8 mouse cellular contexts compared by ENCODE assay signal in the genomic region with DNA sequence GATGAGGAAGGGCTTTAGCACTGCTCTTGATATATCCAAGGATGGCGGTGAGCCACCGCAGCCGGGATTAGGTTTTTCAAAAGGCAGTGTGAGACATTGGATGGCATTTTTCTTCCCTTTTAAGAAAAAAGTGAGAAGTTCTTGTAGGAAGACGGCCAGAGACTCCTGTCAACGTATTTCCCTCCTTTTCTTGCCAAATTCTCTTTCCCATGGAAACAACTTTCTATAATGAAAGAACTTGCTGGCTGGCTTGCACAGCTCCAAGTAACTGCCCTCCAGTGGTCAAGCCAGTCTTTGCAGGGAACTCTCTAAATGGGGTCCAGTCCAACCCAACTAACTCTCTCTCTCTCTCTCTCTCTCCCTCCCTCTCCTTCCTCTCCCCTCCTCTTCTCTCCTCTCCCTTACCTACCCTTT. TPM values are rescaled to one million over a fixed set of nuclear protein-coding genes. Genes with fewer than 3 reads are reported as not detected.
DNase-seq lines count a peak whose midpoint lies in the region; ATAC-seq and TF ChIP-seq lines count a peak whose summit lies in the region.
"Had no signal": no experiment of that assay in that cellular context is flagged by ENCODE, and none has a peak within 500 bp of the region (broad histone marks: within the 10 kb centered on the region; RNA-seq: fewer than 3 reads in every experiment).

No protein-coding gene starts in this region.

- intact Hi-C loops in gastrocnemius, postnatal 14 days (cut with DNase I; ENCODE audit: low total_unique reads) = no loop called here

- no peaks in the 10 kb centered on the region; the same call in 1 of the 2 replicates for H3K36me3 ChIP-seq in lung, embryonic 15.5 days

- no peak for TF ChIP-seq POLR2A in cortical plate, adult 2 months (IDR thresholded peaks at IDR 0.05; ENCODE audit: extremely low read depth, insufficient read depth, low read length)

- WGBS in lung, embryonic 15.5 days = 39% methylated on average over 5 of the region's 5 CpGs

- peak; percentile 58 for TF ChIP-seq CTCF in cortical plate, adult 2 months (IDR thresholded peaks at IDR 0.05; ENCODE audit: extremely low read depth, insufficient read depth, low read length)
- peak; percentile 79 for TF ChIP-seq CTCF in layer of hippocampus, adult 2 months (conservative IDR thresholded peaks at IDR 0.05)

- no peak overlapping the region for H3K4me3 ChIP-seq in cortical plate, adult 2 months (ENCODE audit: insufficient read depth, low read length)
- H3K4me3 ChIP-seq in layer of hippocampus, adult 2 months = peak overlapping the region; percentile 32; the same call in 1 of the 2 replicates
- H3K4me3 ChIP-seq in lung, embryonic 15.5 days = peak overlapping the region; percentile 17; the same call in 1 of the 2 replicates

- H3K4me2 ChIP-seq in lung, embryonic 15.5 days = peak overlapping the region; percentile 52

- peak; percentile 16 for DNase-seq in CD4-positive helper T cell, adult 2 months (ENCODE audit: low read depth, low spot score)
- DNase-seq in Muller cell, postnatal 12 days (ENCODE audit: inconsistent ontology term) = peak; percentile 16
- DNase-seq in gastrocnemius, postnatal 14 days = peak; percentile 55
- peak; percentile 29 to 41 for DNase-seq in layer of hippocampus, adult 2 months (ENCODE audit: low spot score in 2 of 2)
- peak; percentile 58 for DNase-seq in right cerebral cortex, postnatal 25 days

- no peaks in the 10 kb centered on the region for H3K9me3 ChIP-seq in lung, embryonic 15.5 days

- no peaks in the 10 kb centered on the region for H3K27me3 ChIP-seq in lung, embryonic 15.5 days

- no peak overlapping the region for H3K27ac ChIP-seq in cortical plate, adult 2 months (ENCODE audit: insufficient read depth, low read length)
- H3K27ac ChIP-seq in layer of hippocampus, adult 2 months = no peak overlapping the region
- peak overlapping the region; percentile 72 for H3K27ac ChIP-seq in lung, embryonic 15.5 days
- H3K27ac ChIP-seq: macrophage had no signal

- no peak for ATAC-seq in lung, embryonic 15.5 days (ENCODE audit: borderline replicate concordance, extremely low read depth, low FRiP score, low TSS enrichment)

- H3K4me1 ChIP-seq in cortical plate, adult 2 months (ENCODE audit: control insufficient read depth, insufficient read depth, low read length) = no peaks in the 10 kb centered on the region; the same call in 1 of the 2 replicates
- peaks cover 35% of the 10 kb centered on the region for H3K4me1 ChIP-seq in lung, embryonic 15.5 days

- 0 out of 2 replicates have a peak overlapping the region, but pooled peaks have one; percentile 24 for H3K9ac ChIP-seq in lung, embryonic 15.5 days

RNA-seq across cellular contexts. Expression of gene St7, which starts 3.6 kb away (rescaled TPM):
- 22.8 and 26.3 TPM in 2 replicates for polyA plus RNA-seq in cortical plate, adult 2 months (2012; rRNA removed)
- total RNA-seq in gastrocnemius, postnatal 14 days (2021) = 1 to 10 TPM; 8.5 to 9.9 TPM
- total RNA-seq in layer of hippocampus, adult 2 months (2021) = 10 to 100 TPM; 53.8 to 56.1 TPM
- 44.0 and 45.6 TPM in 2 replicates for polyA plus RNA-seq in lung, embryonic 15.5 days (2015; fragmentation: Nextera tagmentation; extraction: Ambion mirVana)

Comparison
In these comparisons a context has a peak if more than half of its experiments do, and no peak if none do; other contexts are left out.
1. RNA of gene St7, which starts 3.6 kb away (total RNA-seq): 53.8 to 56.1 TPM in layer of hippocampus, adult 2 months; 8.5 to 9.9 TPM in gastrocnemius, postnatal 14 days; every median in the first group is over 4 times any median in the second.
2. Peak in every context shown above with its lines, with median percentiles within 50 percentile points of each other: DNase-seq.